Comparison of ENCODE assay signal across 7 mouse cellular contexts in genomic region chr14:16554643-16555459, GRCm38 (mm10).
DNase-seq lines count a peak whose midpoint lies in the region; ATAC-seq and TF ChIP-seq lines count a peak whose summit lies in the region.

No protein-coding gene starts in this region.

- WGBS in hindbrain, embryonic 10.5 days, result 59% methylated on average over 12 of the region's 12 CpGs
- 5% methylated on average over 12 of the region's 12 CpGs for WGBS in limb, embryonic 14.5 days

- H3K27ac ChIP-seq in hindbrain, embryonic 10.5 days, result peak overlapping the region; percentile 59
- H3K27ac ChIP-seq in limb, embryonic 14.5 days (replicated peaks; ENCODE audit: low read depth, low read length), result peak overlapping the region; percentile 74

- no peak overlapping the region for H3K9ac ChIP-seq in limb, embryonic 14.5 days (ENCODE audit: low read depth, low read length, severe bottlenecking)

- no peaks in the 10 kb centered on the region for H3K27me3 ChIP-seq in hindbrain, embryonic 10.5 days (ENCODE audit: insufficient read depth, poor library complexity, severe bottlenecking)
- no peaks in the 10 kb centered on the region for H3K27me3 ChIP-seq in limb, embryonic 14.5 days (ENCODE audit: control insufficient read depth, insufficient read depth, low read length)

- H3K4me2 ChIP-seq in limb, embryonic 14.5 days (replicated peaks; ENCODE audit: low read depth, low read length, severe bottlenecking), result peak overlapping the region; percentile 30

- H3K9me3 ChIP-seq in hindbrain, embryonic 10.5 days, result no peaks in the 10 kb centered on the region
- no peaks in the 10 kb centered on the region for H3K9me3 ChIP-seq in limb, embryonic 14.5 days (ENCODE audit: control insufficient read depth, low read length)

- ATAC-seq in limb, embryonic 14.5 days (ENCODE audit: low FRiP score, low read depth), result peak; percentile 83
- ATAC-seq in activated CD4-positive, CD25-positive, alpha-beta regulatory T cell, adult 4 months, result no peak
- ATAC-seq in cerebellum, adult (ENCODE audit: insufficient number of reproducible peaks, low FRiP score, low TSS enrichment), result no peak

- DNase-seq in adipocyte (ENCODE audit: low spot score), result peak; percentile 84
- DNase-seq in embryo, embryonic 11.5 days (ENCODE audit: low read depth, low spot score), result peak; percentile 46
- peak; percentile 43 for DNase-seq in hindbrain, embryonic 10.5 days (ENCODE audit: low spot score)
- DNase-seq in limb, embryonic 14.5 days (ENCODE audit: low spot score), result peak; percentile 84
- no peak for DNase-seq in spleen, adult 12 weeks (ENCODE audit: low spot score)

- H3K4me1 ChIP-seq in hindbrain, embryonic 10.5 days (replicated peaks), result peaks cover 16% of the 10 kb centered on the region
- H3K4me1 ChIP-seq in limb, embryonic 14.5 days (ENCODE audit: control insufficient read depth, insufficient read depth, low read length), result peaks cover 39% of the 10 kb centered on the region

- TF ChIP-seq POLR2A in limb, embryonic 14.5 days (IDR thresholded peaks at IDR 0.05; ENCODE audit: borderline replicate concordance, extremely low read depth, insufficient read depth, insufficient read length), result no peak

- no peaks in the 10 kb centered on the region for H3K36me3 ChIP-seq in hindbrain, embryonic 10.5 days
- H3K36me3 ChIP-seq in limb, embryonic 14.5 days (ENCODE audit: control insufficient read depth, insufficient read depth, low read length), result no peaks in the 10 kb centered on the region

- no peak overlapping the region for H3K4me3 ChIP-seq in hindbrain, embryonic 10.5 days
- no peak overlapping the region for H3K4me3 ChIP-seq in limb, embryonic 14.5 days (replicated peaks; ENCODE audit: low read length)
